Mouse (Mus musculus): ENCODE measurements around the gene Ntn1. TPM values are rescaled to one million over a fixed set of nuclear protein-coding genes. Genes with fewer than 3 reads are reported as not detected.
A peak's percentile ranks its signal among the peaks of the same experiment; 100 is the strongest.

Ntn1 gene
- polyA plus RNA-seq, 1 experiment from 2014 or later, result 0.15 TPM

GRCm38 (mm10) chr11:68407266-68407926, 6.8 kb upstream of the Ntn1 start:
- Histone ChIP-seq H3K4me1 (replicated peaks) (no peaks in the 10 kb centered on the region), H3K27me3 (peaks cover 26% of the 10 kb centered on the region), H3K4me2 (no peak overlapping the region), H3K27ac (replicated peaks) (no peak overlapping the region), H3K9me3 (replicated peaks) (no peaks in the 10 kb centered on the region), H3K36me3 (replicated peaks) (no peaks in the 10 kb centered on the region), H3K9ac (no peak overlapping the region), H3K4me3 (replicated peaks) (no peak overlapping the region)
- 29% methylated on average over 11 of the region's 11 CpGs for WGBS (ENCODE audit: insufficient replicate concordance)
- ATAC-seq (ENCODE audit: insufficient read depth), result no peak

- no peak overlapping the region for H3K4me2 ChIP-seq
- H3K27me3 ChIP-seq, result peaks cover 43% of the 10 kb centered on the region
- ATAC-seq (ENCODE audit: insufficient read depth), result no peak
- H3K27ac ChIP-seq (replicated peaks), result no peak overlapping the region
- H3K4me3 ChIP-seq (replicated peaks), result no peak overlapping the region
- no peaks in the 10 kb centered on the region for H3K4me1 ChIP-seq (replicated peaks)
- H3K36me3 ChIP-seq (replicated peaks), result no peaks in the 10 kb centered on the region
- no peak overlapping the region for H3K9ac ChIP-seq
- WGBS (ENCODE audit: insufficient replicate concordance), result 77% methylated on average over 8 of the region's 8 CpGs
- H3K9me3 ChIP-seq (replicated peaks), result no peaks in the 10 kb centered on the region
These were observed 5.0 kb upstream of the Ntn1 start for GRCm38 (mm10) chr11:68405576-68405975.

- Histone ChIP-seq H3K9me3 (replicated peaks) (no peaks in the 10 kb centered on the region), H3K4me3 (replicated peaks) (no peak overlapping the region), H3K27ac (replicated peaks) (no peak overlapping the region), H3K9ac (no peak overlapping the region), H3K4me1 (replicated peaks) (0 out of 2 replicates have a peak, but pooled peaks cover 2% of the 10 kb centered on the region), H3K36me3 (replicated peaks) (no peaks in the 10 kb centered on the region), H3K27me3 (peaks cover 56% of the 10 kb centered on the region), H3K4me2 (no peak overlapping the region)
- 29% methylated on average over 4 of the region's 4 CpGs for WGBS (ENCODE audit: insufficient replicate concordance)
- no peak for ATAC-seq (ENCODE audit: insufficient read depth)
These were observed 3.6 kb upstream of the Ntn1 start for GRCm38 (mm10) chr11:68404185-68404584.

GRCm38 (mm10) chr11:68401428-68401827, 805 bp upstream of the Ntn1 start:
- 11% methylated on average over 5 of the region's 5 CpGs for WGBS (ENCODE audit: insufficient replicate concordance)
- H3K9me3 ChIP-seq (replicated peaks), result no peaks in the 10 kb centered on the region
- 0 out of 2 replicates have a peak, but pooled peaks cover 2% of the 10 kb centered on the region for H3K4me1 ChIP-seq (replicated peaks)
- H3K27ac ChIP-seq (replicated peaks), result no peak overlapping the region
- no peak overlapping the region for H3K9ac ChIP-seq
- H3K27me3 ChIP-seq, result peaks cover 84% of the 10 kb centered on the region
- no peak overlapping the region for H3K4me2 ChIP-seq
- no peak for ATAC-seq (ENCODE audit: insufficient read depth)
- H3K36me3 ChIP-seq (replicated peaks), result no peaks in the 10 kb centered on the region
- H3K4me3 ChIP-seq (replicated peaks), result no peak overlapping the region

GRCm38 (mm10) chr11:68400021-68400671, 477 bp downstream of the Ntn1 start:
- Histone ChIP-seq H3K36me3 (replicated peaks) (no peaks in the 10 kb centered on the region), H3K9me3 (replicated peaks) (no peaks in the 10 kb centered on the region), H3K9ac (no peak overlapping the region), H3K4me3 (replicated peaks) (peak overlapping the region; percentile 18; the same call in 1 of the 2 replicates), H3K27ac (replicated peaks) (no peak overlapping the region), H3K27me3 (peaks cover 92% of the 10 kb centered on the region), H3K4me2 (peak overlapping the region; percentile 54), H3K4me1 (replicated peaks) (0 out of 2 replicates have a peak, but pooled peaks cover 2% of the 10 kb centered on the region)
- no peak for ATAC-seq (ENCODE audit: insufficient read depth)
- under 1% methylated on average over 57 of the region's 57 CpGs for WGBS (ENCODE audit: insufficient replicate concordance)

GRCm38 (mm10) chr11:68399548-68400020, 1.0 kb downstream of the Ntn1 start:
- Histone ChIP-seq H3K27me3 (peaks cover 98% of the 10 kb centered on the region), H3K9me3 (replicated peaks) (no peaks in the 10 kb centered on the region), H3K27ac (replicated peaks) (no peak overlapping the region), H3K36me3 (replicated peaks) (no peaks in the 10 kb centered on the region), H3K4me3 (replicated peaks) (peak overlapping the region; percentile 18; the same call in 1 of the 2 replicates), H3K4me1 (replicated peaks) (0 out of 2 replicates have a peak, but pooled peaks cover 2% of the 10 kb centered on the region), H3K9ac (no peak overlapping the region), H3K4me2 (peak overlapping the region; percentile 54)
- no peak for ATAC-seq (ENCODE audit: insufficient read depth)
- 2% methylated on average over 47 of the region's 47 CpGs for WGBS (ENCODE audit: insufficient replicate concordance)

GRCm38 (mm10) chr11:68398891-68399547, 1.6 kb downstream of the Ntn1 start:
- H3K9me3 ChIP-seq (replicated peaks), result no peaks in the 10 kb centered on the region
- no peak overlapping the region for H3K27ac ChIP-seq (replicated peaks)
- no peaks in the 10 kb centered on the region for H3K36me3 ChIP-seq (replicated peaks)
- H3K9ac ChIP-seq, result no peak overlapping the region
- 7% methylated on average over 24 of the region's 24 CpGs for WGBS (ENCODE audit: insufficient replicate concordance)
- no peak overlapping the region for H3K4me3 ChIP-seq (replicated peaks)
- ATAC-seq (ENCODE audit: insufficient read depth), result no peak
- H3K4me1 ChIP-seq (replicated peaks), result 0 out of 2 replicates have a peak, but pooled peaks cover 2% of the 10 kb centered on the region
- H3K4me2 ChIP-seq, result peak overlapping the region; percentile 54; the same call in 1 of the 2 replicates
- peaks cover 99% of the 10 kb centered on the region for H3K27me3 ChIP-seq

- H3K27me3 ChIP-seq, result peaks cover 98% of the 10 kb centered on the region
These were observed 5.1 kb downstream of the Ntn1 start for GRCm38 (mm10) chr11:68395546-68395945.

GRCm38 (mm10) chr11:68394749-68395148, 5.9 kb downstream of the Ntn1 start:
- 23% methylated on average over 4 of the region's 4 CpGs for WGBS (ENCODE audit: insufficient replicate concordance)
- no peaks in the 10 kb centered on the region for H3K9me3 ChIP-seq (replicated peaks)
- no peak for ATAC-seq (ENCODE audit: insufficient read depth)
- no peak overlapping the region for H3K4me3 ChIP-seq (replicated peaks)
- H3K4me2 ChIP-seq, result no peak overlapping the region
- H3K36me3 ChIP-seq (replicated peaks), result no peaks in the 10 kb centered on the region
- H3K9ac ChIP-seq, result no peak overlapping the region
- peaks cover 96% of the 10 kb centered on the region for H3K27me3 ChIP-seq
- H3K27ac ChIP-seq (replicated peaks), result no peak overlapping the region
- no peaks in the 10 kb centered on the region for H3K4me1 ChIP-seq (replicated peaks)

More at GRCm38 (mm10) chr11:68395546-68395945, 5.1 kb downstream of the Ntn1 start:
- no peaks in the 10 kb centered on the region for H3K36me3 ChIP-seq (replicated peaks)
- H3K9me3 ChIP-seq (replicated peaks), result no peaks in the 10 kb centered on the region
- H3K4me3 ChIP-seq (replicated peaks), result no peak overlapping the region
- no peak overlapping the region for H3K4me2 ChIP-seq
- no peak overlapping the region for H3K27ac ChIP-seq (replicated peaks)
- no peak overlapping the region for H3K9ac ChIP-seq
- 0 out of 2 replicates have a peak, but pooled peaks cover 2% of the 10 kb centered on the region for H3K4me1 ChIP-seq (replicated peaks)
- no peak for ATAC-seq (ENCODE audit: insufficient read depth)
- 44% methylated on average over 5 of the region's 5 CpGs for WGBS (ENCODE audit: insufficient replicate concordance)

- no peak overlapping the region for H3K9ac ChIP-seq
- H3K4me3 ChIP-seq (replicated peaks), result no peak overlapping the region
- H3K4me2 ChIP-seq, result no peak overlapping the region
- WGBS (ENCODE audit: insufficient replicate concordance), result 29% methylated on average over 2 of the region's 2 CpGs
- no peak for ATAC-seq (ENCODE audit: insufficient read depth)
- no peaks in the 10 kb centered on the region for H3K36me3 ChIP-seq (replicated peaks)
- H3K27me3 ChIP-seq, result peaks cover 96% of the 10 kb centered on the region
- H3K27ac ChIP-seq (replicated peaks), result no peak overlapping the region
- H3K9me3 ChIP-seq (replicated peaks), result no peaks in the 10 kb centered on the region
- no peaks in the 10 kb centered on the region for H3K4me1 ChIP-seq (replicated peaks)
These were observed 6.6 kb downstream of the Ntn1 start for GRCm38 (mm10) chr11:68393897-68394490.
